Mouse (Mus musculus): ENCODE results near the gene Recql5. TPM values are rescaled to one million over a fixed set of nuclear protein-coding genes. Genes with fewer than 3 reads are reported as not detected.

Gene Recql5
- 10 to 100 TPM; 65.2 to 73.1 TPM for total RNA-seq (2023)

DNA sequence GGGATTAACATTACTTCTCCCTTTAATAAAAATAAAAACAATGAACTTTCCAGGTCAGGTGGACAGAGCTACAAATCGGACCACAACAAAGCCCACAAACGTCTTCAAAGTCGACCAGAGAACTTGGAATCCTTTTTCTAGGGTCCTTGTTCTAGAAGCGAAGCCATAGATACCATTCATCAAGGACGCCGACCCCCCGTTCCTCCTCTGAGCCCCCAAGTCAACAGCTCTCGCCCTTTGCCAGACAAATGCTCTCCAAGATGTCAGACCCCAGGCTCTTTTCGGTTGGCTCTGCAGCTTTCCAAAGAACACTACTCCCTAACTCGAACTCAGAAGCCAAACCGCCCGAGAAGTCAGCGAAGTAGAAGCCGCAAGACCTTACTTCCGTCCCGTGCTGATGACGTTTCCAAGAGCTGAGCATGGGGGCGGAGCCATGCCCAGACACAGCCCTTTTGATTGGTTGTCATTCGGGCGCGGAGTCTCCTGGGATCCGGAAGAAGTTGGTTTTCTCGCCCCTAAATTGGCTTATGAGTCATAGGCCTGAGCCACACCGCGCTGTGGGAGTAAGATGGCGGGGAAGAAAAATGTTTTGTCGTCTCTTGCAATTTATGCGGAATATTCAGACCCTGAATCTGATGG, at the start of gene Recql5, which contains the start of gene Sap30bp:
Recql5 (minus strand) TSS at position 370 of the 639 bp plus-strand sequence.
Sap30bp (plus strand) TSS at position 175 of the 639 bp plus-strand sequence.

GRCm38 (mm10) chr11:115974309-115975082, 41.2 kb upstream of the Recql5 start, which contains the start of gene Itgb4:
Gene Itgb4, plus strand, starts transcription at chr11:115974709.

DNA sequence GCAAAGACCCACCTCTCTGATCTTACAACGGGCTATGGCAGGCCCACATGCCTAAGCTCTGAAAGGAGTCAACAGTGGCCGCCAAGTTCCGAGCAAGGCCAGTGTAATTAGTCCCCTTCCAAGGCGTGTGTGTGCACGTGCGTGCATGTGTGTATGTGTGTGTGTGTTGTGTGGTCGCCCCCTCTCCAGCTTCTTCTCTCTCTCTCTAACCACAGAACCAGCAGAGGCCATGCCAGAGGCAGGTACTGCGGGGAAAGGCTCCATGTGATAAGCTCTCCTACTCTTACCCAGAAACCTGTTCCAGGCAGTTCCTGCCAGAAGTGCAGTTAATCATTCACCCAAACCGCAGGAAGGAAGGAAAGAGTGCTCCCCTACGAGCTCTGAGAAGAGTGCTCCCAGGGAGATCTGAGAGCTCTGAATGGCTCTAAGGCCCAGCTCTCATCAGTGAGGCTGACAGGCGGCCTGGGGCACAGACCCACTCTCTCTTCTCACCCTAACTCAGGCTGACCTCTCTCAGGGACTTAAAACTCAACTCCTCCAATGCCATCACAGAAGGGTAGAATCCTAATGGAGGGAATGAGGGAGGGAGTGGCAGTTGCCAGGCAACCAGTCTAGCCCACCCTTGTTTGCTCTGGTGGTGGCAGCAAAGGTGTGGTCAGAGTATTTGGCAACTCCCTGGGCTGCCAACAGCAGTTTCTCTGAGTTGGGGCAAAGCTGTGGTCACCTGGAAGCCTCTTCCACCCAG, 21.5 kb downstream of the Recql5 start, which contains the start of gene Smim6:
Smim6 (plus strand) TSS at position 386 of the 745 bp plus-strand sequence.

DNA sequence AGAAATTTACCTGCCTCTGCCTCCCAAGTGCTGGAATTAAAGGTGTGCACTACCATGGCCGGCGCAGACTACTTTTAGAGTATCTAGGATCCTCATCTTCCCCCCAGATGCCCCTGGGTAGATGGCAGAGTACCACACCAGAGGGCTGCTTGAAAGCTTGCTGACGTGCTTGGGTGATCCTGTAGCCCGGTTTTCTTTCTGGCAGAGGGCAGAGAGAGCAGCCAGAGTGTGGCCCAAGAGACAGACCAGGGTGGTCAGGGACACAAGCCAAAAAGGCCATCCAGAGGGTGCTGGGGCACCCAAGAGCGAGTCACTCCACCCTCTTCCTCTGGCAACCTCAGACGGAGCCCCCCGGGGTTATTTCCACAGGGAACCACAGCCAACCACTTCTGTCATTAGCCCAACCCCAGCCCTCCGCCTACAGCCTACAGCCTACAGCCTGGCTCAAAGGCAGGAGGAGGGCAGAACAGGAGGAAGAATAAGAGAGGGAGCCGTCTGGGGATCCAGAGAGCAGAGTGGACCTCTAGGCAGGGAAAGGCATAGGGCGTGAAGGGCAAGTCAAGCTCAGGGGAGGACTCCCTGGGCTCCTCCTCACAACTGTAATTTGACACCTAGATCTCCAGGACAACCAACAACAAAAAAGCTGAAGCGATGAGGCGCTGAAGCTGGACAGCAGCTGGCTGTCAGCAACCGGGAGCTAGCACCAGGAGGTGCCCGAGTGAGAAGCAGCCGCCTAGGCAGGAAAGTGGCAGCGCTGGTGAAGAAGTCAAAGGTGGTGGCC, 33.6 kb downstream of the Recql5 start, which contains the start of gene Smim5:
Smim5 (plus strand) TSS at position 481 of the 781 bp plus-strand sequence.

DNA sequence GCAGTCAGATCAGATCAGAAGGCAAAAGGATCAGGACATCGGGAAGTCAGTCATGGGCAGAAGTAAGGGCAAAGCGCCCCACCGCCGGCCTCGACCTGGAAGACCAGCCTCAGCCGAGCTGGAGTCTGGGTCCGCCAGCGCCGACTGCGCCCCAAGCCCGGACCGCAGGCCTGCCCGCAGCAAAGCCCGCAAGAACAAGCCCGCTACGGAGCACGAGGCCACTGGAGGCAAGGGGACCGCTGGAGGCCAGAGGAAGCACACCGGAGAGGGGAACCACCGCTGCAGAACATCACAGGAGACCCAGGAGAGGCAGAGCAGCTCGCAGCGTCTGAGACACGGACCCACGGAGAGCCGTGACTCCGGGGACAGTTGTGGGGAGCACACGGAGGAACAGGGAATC, 74.9 kb downstream of the Recql5 start, which contains the start of gene Myo15b:
Myo15b (plus strand) TSS at position 53 of the 400 bp plus-strand sequence.

Other genes with a start within 250 kb of the Recql5 start
- 100 to 1,000 TPM; 340 to 343 TPM for gene Grb2, start 224.9 kb downstream of the Recql5 start, total RNA-seq (2023)
- gene Tmem94, start 168.0 kb downstream of the Recql5 start, total RNA-seq (2023), result 10 to 100 TPM; 52.9 to 61.8 TPM
- gene Caskin2, start 119.8 kb downstream of the Recql5 start, total RNA-seq (2023), result 1 to 10 TPM; 5.3 to 5.8 TPM
- 10 to 100 TPM; 32.6 to 36.5 TPM for gene Tsen54, start 118.8 kb downstream of the Recql5 start, total RNA-seq (2023)
- 10 to 100 TPM; 29.6 to 31.4 TPM for gene Llgl2, start 109.4 kb downstream of the Recql5 start, total RNA-seq (2023)
- gene Myo15b, start 75.1 kb downstream of the Recql5 start, total RNA-seq (2023), result under 1 TPM; 0.18 to 0.67 TPM
- gene Smim5, start 33.5 kb downstream of the Recql5 start, total RNA-seq (2023), result not detected
- not detected for gene Smim6, start 21.5 kb downstream of the Recql5 start, total RNA-seq (2023)
- 10 to 100 TPM; 48.3 to 55.7 TPM for gene Sap30bp, start 195 bp downstream of the Recql5 start, total RNA-seq (2023)
- under 1 TPM; 0.20 to 0.56 TPM for gene Itgb4, start 41.2 kb upstream of the Recql5 start, total RNA-seq (2023)
- 10 to 100 TPM; 17.7 to 21.5 TPM for gene Galk1, start 79.2 kb upstream of the Recql5 start, total RNA-seq (2023)
- 1,000 to 10,000 TPM; 2,967 to 3,463 TPM for gene H3f3b, start 94.5 kb upstream of the Recql5 start, total RNA-seq (2023)
- gene Unk, start 96.8 kb upstream of the Recql5 start, total RNA-seq (2023), result 10 to 100 TPM; 69.9 to 84.3 TPM
- 10 to 100 TPM; 60.6 to 74.3 TPM for gene Unc13d, start 144.5 kb upstream of the Recql5 start, total RNA-seq (2023)
- gene Wbp2, start 153.5 kb upstream of the Recql5 start, total RNA-seq (2023), result 100 to 1,000 TPM; 237 to 270 TPM
- gene Trim47, start 193.7 kb upstream of the Recql5 start, total RNA-seq (2023), result under 1 TPM in 1 of 2 experiments, not detected in 1; 0.87 TPM
- 10 to 100 TPM; 41.8 to 52.2 TPM for gene Trim65, start 197.7 kb upstream of the Recql5 start, total RNA-seq (2023)
- gene Mrpl38, start 205.4 kb upstream of the Recql5 start, total RNA-seq (2023), result 10 to 100 TPM; 65.1 to 73.5 TPM
- gene Fbf1, start 234.7 kb upstream of the Recql5 start, total RNA-seq (2023), result 10 to 100 TPM; 37.6 to 45.8 TPM